Mouse (Mus musculus) limb, embryonic 11.5 days (tissue): Measurements from ENCODE around the gene Fam168a. TPM values are rescaled to one million over a fixed set of nuclear protein-coding genes. Genes with fewer than 3 reads are reported as not detected.
A peak's percentile ranks its signal among the peaks of the same experiment; 100 is the strongest.

Source experiments
- ATAC-seq: fragments of 200-750 bp; cut with Nextera tagmentation; 2 replicates; pipeline ENCODE4 v1.8.0; 2017; ENCODE audit warnings: low read depth; ENCODE audit not compliant: insufficient number of reproducible peaks, low FRiP score, low TSS enrichment
- DNase-seq: peaks from one replicate; pipeline ENCODE4 v3.0.0-alpha.2; 2015; ENCODE audit warnings: low spot score
- H3K27ac ChIP-seq: fragments of 300-500 bp; sonication (generic); replicated peaks from 2 replicates; pipeline ENCODE4 v1.5.1; 2014; ENCODE audit warnings: low read depth, mild to moderate bottlenecking, low read length
- H3K27me3 ChIP-seq: fragments of 300-500 bp; sonication (generic); 2 replicates; pipeline ENCODE4 v1.6.1; 2014; ENCODE audit warnings: mild to moderate bottlenecking, low read length, mixed read lengths; ENCODE audit not compliant: control insufficient read depth, insufficient read depth
- H3K36me3 ChIP-seq: fragments of 300-500 bp; sonication (generic); 2 replicates; pipeline ENCODE4 v1.6.1; 2014; ENCODE audit warnings: mild to moderate bottlenecking, low read length, moderate library complexity, mixed read lengths; ENCODE audit not compliant: control insufficient read depth, insufficient read depth
- H3K4me1 ChIP-seq: fragments of 300-500 bp; sonication (generic); 2 replicates; pipeline ENCODE4 v1.6.1; 2014; ENCODE audit warnings: low read length, mixed read lengths; ENCODE audit not compliant: control insufficient read depth, insufficient read depth
- H3K4me2 ChIP-seq: fragments of 300-500 bp; sonication (generic); 2 replicates; pipeline ENCODE4 v1.6.1; 2014; ENCODE audit warnings: low read depth, mild to moderate bottlenecking, moderate library complexity; ENCODE audit not compliant: severe bottlenecking
- H3K4me3 ChIP-seq: fragments of 300-500 bp; sonication (generic); 2 replicates; pipeline ENCODE4 v1.5.1; 2014; ENCODE audit warnings: low read depth, low read length
- H3K9ac ChIP-seq: fragments of 300-500 bp; sonication (generic); 2 replicates; pipeline ENCODE4 v1.6.1; 2014; ENCODE audit warnings: mild to moderate bottlenecking, low read length
- H3K9me3 ChIP-seq: fragments of 300-500 bp; sonication (generic); 2 replicates; pipeline ENCODE4 v1.6.1; 2016; ENCODE audit warnings: low read length; ENCODE audit not compliant: control insufficient read depth
- WGBS: fragments of 180-500 bp; shearing (Covaris S2); extraction: QIAGEN DNeasy Blood & Tissue Kit; methylation state at CpG from one replicate; pipeline ENCODE4 v1.1.7; 2014; 5-methylcytosine and 5-hydroxymethylcytosine counted together
- polyA plus RNA-seq: library from polyadenylated mRNA; unstranded; fragments of >200 nt; fragmentation: Nextera tagmentation; extraction: Ambion mirVana; gene quantifications from 2 replicates; pipeline ENCODE4 v1.2.1, GENCODE M21; 2014

Fam168a gene
- polyA plus RNA-seq, 1 experiment from 2014 or later = 49.7 TPM

- Histone ChIP-seq H3K9me3 (no peaks in the 10 kb centered on the region), H3K27me3 (no peaks in the 10 kb centered on the region), H3K9ac (no peak overlapping the region), H3K4me2 (no peak overlapping the region), H3K4me1 (no peaks in the 10 kb centered on the region), H3K27ac (no peak overlapping the region), H3K36me3 (no peaks in the 10 kb centered on the region), H3K4me3 (no peak overlapping the region)
- DNase-seq (no peak), ATAC-seq (no peak)
- WGBS = 86% methylated on average over 1 of the region's 1 CpGs
Measured at GRCm38 (mm10) chr7:100775810-100776209, 69.4 kb downstream of the Fam168a start.

GRCm38 (mm10) chr7:100780192-100780591 lies 73.8 kb downstream of the Fam168a start:
- 87% methylated on average over 7 of the region's 7 CpGs for WGBS
- Histone ChIP-seq H3K9ac (no peak overlapping the region), H3K4me3 (no peak overlapping the region), H3K36me3 (no peaks in the 10 kb centered on the region), H3K4me2 (no peak overlapping the region), H3K4me1 (peaks cover 8% of the 10 kb centered on the region; the same call in 1 of the 2 replicates), H3K27ac (no peak overlapping the region), H3K27me3 (no peaks in the 10 kb centered on the region), H3K9me3 (no peaks in the 10 kb centered on the region)
- no peak for DNase-seq
- ATAC-seq = no peak

- no peak overlapping the region for H3K4me3 ChIP-seq
- H3K4me2 ChIP-seq = no peak overlapping the region
- peak; percentile 78 for DNase-seq
- no peak overlapping the region for H3K9ac ChIP-seq
- WGBS = 11% methylated on average over 2 of the region's 2 CpGs
- peaks cover 12% of the 10 kb centered on the region; the same call in 1 of the 2 replicates for H3K4me1 ChIP-seq
- H3K36me3 ChIP-seq = no peaks in the 10 kb centered on the region
- peak; percentile 90 for ATAC-seq
- no peaks in the 10 kb centered on the region for H3K9me3 ChIP-seq
- peak overlapping the region; percentile 16 for H3K27ac ChIP-seq
- no peaks in the 10 kb centered on the region for H3K27me3 ChIP-seq
Measured at GRCm38 (mm10) chr7:100784650-100785049, 78.2 kb downstream of the Fam168a start.

- Histone ChIP-seq H3K9me3 (no peaks in the 10 kb centered on the region), H3K4me3 (no peak overlapping the region), H3K36me3 (no peaks in the 10 kb centered on the region), H3K4me2 (no peak overlapping the region), H3K27me3 (no peaks in the 10 kb centered on the region), H3K4me1 (peaks cover 14% of the 10 kb centered on the region; the same call in 1 of the 2 replicates), H3K9ac (no peak overlapping the region), H3K27ac (0 out of 2 replicates have a peak overlapping the region, but pooled peaks have one; percentile 16)
- ATAC-seq = no peak
- peak; percentile 29 for DNase-seq
- WGBS = 14% methylated on average over 4 of the region's 4 CpGs
Measured at GRCm38 (mm10) chr7:100785426-100785825, 79.0 kb downstream of the Fam168a start.

GRCm38 (mm10) chr7:100786078-100786477 lies 79.6 kb downstream of the Fam168a start:
- no peak overlapping the region for H3K27ac ChIP-seq
- ATAC-seq = no peak

GRCm38 (mm10) chr7:100788291-100788690 lies 81.9 kb downstream of the Fam168a start:
- Histone ChIP-seq H3K4me1 (peaks cover 14% of the 10 kb centered on the region; the same call in 1 of the 2 replicates), H3K4me3 (no peak overlapping the region), H3K36me3 (no peaks in the 10 kb centered on the region), H3K27ac (no peak overlapping the region), H3K9me3 (no peaks in the 10 kb centered on the region), H3K9ac (no peak overlapping the region), H3K4me2 (no peak overlapping the region), H3K27me3 (no peaks in the 10 kb centered on the region)
- DNase-seq (no peak), ATAC-seq (no peak)
- 91% methylated on average over 1 of the region's 1 CpGs for WGBS

More at GRCm38 (mm10) chr7:100786078-100786477, 79.6 kb downstream of the Fam168a start:
- Histone ChIP-seq H3K9me3 (no peaks in the 10 kb centered on the region), H3K36me3 (no peaks in the 10 kb centered on the region), H3K27me3 (no peaks in the 10 kb centered on the region), H3K4me3 (no peak overlapping the region), H3K4me2 (no peak overlapping the region), H3K9ac (no peak overlapping the region), H3K4me1 (peaks cover 14% of the 10 kb centered on the region; the same call in 1 of the 2 replicates)
- DNase-seq = no peak
- 26% methylated on average over 1 of the region's 1 CpGs for WGBS

- H3K4me3 ChIP-seq = no peak overlapping the region
- DNase-seq (no peak), ATAC-seq (no peak)
- H3K4me1 ChIP-seq = no peaks in the 10 kb centered on the region
- no peak overlapping the region for H3K4me2 ChIP-seq
- no peaks in the 10 kb centered on the region for H3K9me3 ChIP-seq
- WGBS = 65% methylated on average over 3 of the region's 3 CpGs
- H3K9ac ChIP-seq = no peak overlapping the region
- no peaks in the 10 kb centered on the region; the same call in 1 of the 2 replicates for H3K36me3 ChIP-seq
- H3K27me3 ChIP-seq = no peaks in the 10 kb centered on the region
- H3K27ac ChIP-seq = no peak overlapping the region
Measured at GRCm38 (mm10) chr7:100798810-100799209, 92.4 kb downstream of the Fam168a start.

- DNase-seq = no peak
- Histone ChIP-seq H3K9ac (no peak overlapping the region), H3K4me3 (no peak overlapping the region), H3K9me3 (no peaks in the 10 kb centered on the region), H3K36me3 (no peaks in the 10 kb centered on the region), H3K27ac (no peak overlapping the region), H3K27me3 (no peaks in the 10 kb centered on the region), H3K4me1 (no peaks in the 10 kb centered on the region), H3K4me2 (no peak overlapping the region)
- no peak for ATAC-seq
- 73% methylated on average over 2 of the region's 2 CpGs for WGBS
Measured at GRCm38 (mm10) chr7:100805391-100805790, 99.0 kb downstream of the Fam168a start.

GRCm38 (mm10) chr7:100811912-100812311 lies 105.5 kb downstream of the Fam168a start:
- Histone ChIP-seq H3K36me3 (no peaks in the 10 kb centered on the region), H3K4me3 (no peak overlapping the region), H3K4me2 (no peak overlapping the region), H3K27ac (no peak overlapping the region), H3K4me1 (no peaks in the 10 kb centered on the region), H3K27me3 (no peaks in the 10 kb centered on the region), H3K9ac (no peak overlapping the region), H3K9me3 (no peaks in the 10 kb centered on the region)
- ATAC-seq = no peak
- WGBS = 85% methylated on average over 5 of the region's 5 CpGs
- DNase-seq = no peak
